Mouse (Mus musculus): Measurements from ENCODE around the gene Rfxank.

Rfxank gene

GRCm38 (mm10) chr8:70139026-70139857, at the start of gene Rfxank, which contains the start of the genes Borcs8 and Mef2b:
TSS of gene Rfxank (minus strand) at chr8:70139154.
TSS of gene Borcs8 (plus strand) at chr8:70139499.
TSS of gene Mef2b (plus strand) at chr8:70139711.
- DNase-seq: peak; percentile 100

- peak; percentile 93 for DNase-seq
These were observed 49.8 kb upstream of the Rfxank start for GRCm38 (mm10) chr8:70188707-70189106.

GRCm38 (mm10) chr8:70183194-70183593, 44.2 kb upstream of the Rfxank start:
- no peak for DNase-seq

DNA sequence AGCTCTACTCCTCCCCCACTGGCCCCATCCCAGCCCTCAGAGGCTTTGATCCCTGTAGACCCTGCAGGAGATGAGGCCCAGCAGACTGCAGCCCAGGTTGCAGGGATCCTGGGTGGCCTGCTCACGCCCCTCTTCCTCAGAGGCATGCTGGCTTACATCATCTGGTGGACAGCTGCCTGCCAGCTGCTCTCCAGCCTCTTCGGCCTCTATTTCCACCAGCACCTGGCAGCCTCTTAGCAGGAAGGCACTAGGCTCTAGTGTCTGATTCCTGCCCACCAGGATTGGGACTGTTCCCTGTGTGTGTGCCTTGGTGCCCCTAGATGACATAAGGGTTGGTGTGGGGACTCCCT, 42.9 kb upstream of the Rfxank start:
- no peak for DNase-seq

GRCm38 (mm10) chr8:70181212-70181902, 42.4 kb upstream of the Rfxank start:
- peak; percentile 90 for DNase-seq

GRCm38 (mm10) chr8:70179082-70179481, 40.1 kb upstream of the Rfxank start:
- no peak for DNase-seq

- DNase-seq: no peak
These were observed 39.3 kb upstream of the Rfxank start for GRCm38 (mm10) chr8:70178231-70178630.

GRCm38 (mm10) chr8:70174079-70174478, 35.1 kb upstream of the Rfxank start:
- DNase-seq: peak; percentile 91

DNA sequence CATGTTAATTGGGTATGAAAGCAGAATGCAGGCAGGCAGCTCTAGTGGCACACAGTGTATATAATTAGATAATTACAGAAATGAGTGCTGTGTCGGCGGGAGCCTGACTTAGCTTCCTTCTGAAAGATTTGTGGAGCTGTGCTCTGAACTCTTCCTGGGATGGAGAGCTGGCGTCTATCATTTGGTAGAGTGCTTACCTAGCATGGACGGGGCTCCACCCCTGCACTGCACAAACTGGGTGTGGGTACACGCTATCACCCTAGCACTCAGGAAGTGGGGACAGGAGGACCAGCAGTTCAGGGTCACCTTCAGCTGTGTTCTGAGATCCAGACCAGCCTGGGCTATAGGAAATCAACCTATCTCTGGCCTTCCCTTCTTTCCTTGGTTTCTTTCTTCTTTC, 34.4 kb upstream of the Rfxank start:
- DNase-seq: no peak

GRCm38 (mm10) chr8:70172043-70172681, 33.2 kb upstream of the Rfxank start, which contains the start of gene Tmem161a:
TSS of gene Tmem161a (plus strand) at chr8:70172356.
- DNase-seq: peak; percentile 100

DNA sequence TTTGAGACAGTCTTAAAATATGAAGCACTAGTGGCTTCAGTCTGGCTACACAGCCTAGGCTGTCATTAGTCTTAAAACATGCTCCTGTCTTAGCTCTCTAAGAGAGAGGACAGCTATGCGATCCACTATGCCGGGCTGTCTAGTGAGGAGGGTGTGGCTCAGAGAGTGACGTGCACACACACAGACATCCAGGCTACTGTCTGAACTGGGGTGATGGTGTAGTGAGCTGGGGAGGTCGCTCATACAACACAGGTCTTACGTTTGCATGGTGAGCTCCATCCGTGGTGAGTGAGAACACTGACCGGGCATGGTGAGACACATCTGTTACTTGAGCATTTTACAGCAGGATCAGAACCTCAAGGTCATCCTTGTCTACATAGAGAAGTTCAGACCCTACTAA, 32.3 kb upstream of the Rfxank start:
- DNase-seq: peak; percentile 85

DNA sequence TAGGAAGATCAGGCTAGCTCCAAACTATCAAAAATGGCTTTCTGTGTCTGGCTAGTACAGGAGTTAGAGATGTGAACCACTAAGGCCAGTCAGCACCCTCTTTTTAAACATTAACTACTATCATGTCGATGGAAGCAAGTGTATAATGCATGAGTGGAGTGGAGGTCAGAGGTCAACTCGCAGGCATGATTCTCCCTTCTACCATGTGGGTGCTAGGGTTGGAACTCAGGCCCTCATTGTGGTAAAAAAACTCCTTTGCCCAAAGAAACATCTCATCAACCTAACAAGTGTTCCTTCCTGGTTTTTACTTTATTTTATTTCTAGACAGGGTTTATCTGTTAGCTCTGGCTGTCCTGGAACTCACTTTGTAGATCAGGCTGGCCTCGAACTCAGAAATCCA, 31.8 kb upstream of the Rfxank start:
- DNase-seq: no peak

DNA sequence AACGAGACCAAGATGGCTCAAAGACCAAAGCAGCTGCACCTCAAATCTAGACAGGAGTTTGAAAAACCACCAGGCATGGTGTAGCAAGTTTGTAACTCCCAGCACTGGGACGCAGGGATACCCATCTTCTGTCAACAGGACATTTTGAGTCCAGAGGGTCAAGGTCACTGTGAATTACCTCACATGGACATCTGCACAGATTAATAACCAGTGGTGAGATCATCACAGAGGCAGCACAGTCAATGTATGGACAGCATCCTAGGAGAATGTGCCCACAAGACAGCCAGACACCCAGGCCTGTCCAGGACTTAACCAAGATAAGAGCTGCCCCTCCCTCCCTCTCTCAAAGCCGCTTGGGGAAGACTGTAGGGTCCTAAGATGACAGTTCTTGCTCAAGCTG, 31.2 kb upstream of the Rfxank start:
- no peak for DNase-seq

DNA sequence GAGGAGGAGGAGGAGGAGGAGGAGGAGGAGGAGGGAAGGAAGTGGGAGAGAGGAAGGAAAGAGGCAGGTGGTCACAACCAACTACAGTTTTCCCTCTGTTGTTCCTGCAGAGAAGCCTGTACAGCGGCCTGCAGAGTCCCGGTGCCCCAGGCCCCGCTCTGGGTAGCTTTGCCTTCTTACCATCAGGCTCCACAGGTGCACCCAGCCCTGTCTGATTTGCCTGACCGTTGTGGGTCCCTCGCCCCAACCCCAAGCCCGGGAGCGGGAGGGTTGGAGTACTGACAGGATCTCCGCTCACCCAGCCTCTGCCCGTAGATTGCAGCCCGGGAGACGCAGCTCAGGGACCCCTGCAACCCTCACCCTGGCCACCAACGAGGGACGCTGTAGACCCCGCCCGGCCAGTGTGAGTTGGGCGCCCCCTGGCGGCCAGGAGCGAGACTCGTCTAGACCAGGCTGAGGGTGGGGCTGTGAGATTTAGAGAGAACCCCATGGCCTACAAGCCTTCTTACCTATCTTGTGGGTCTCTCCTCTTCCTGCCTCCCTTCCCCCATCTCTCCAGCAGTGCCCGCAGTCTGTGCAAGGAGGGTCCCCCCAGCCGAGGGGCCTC, 27.7 kb upstream of the Rfxank start:
- DNase-seq: peak; percentile 95

DNA sequence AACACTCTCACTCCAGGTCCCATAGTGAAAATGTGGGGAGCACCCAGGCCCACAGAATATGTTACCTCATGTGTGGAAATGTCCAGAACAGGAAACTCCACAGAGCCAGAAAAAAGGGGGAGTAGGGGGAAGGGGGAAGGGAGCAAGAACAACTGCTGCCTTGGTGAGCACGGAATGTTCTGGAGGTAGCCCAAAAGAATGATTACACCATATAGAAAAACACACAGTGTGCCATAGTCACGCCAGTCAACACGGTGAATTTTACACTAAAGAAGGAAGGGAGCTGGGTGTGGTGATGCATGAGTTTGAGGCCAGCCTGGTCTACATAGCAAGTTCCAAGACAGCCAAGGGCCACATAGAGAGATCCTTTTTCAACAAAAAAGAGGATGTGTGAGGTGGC, 24.4 kb upstream of the Rfxank start:
- no peak for DNase-seq

- no peak for DNase-seq
These were observed 21.1 kb upstream of the Rfxank start for GRCm38 (mm10) chr8:70160015-70160414.

DNA sequence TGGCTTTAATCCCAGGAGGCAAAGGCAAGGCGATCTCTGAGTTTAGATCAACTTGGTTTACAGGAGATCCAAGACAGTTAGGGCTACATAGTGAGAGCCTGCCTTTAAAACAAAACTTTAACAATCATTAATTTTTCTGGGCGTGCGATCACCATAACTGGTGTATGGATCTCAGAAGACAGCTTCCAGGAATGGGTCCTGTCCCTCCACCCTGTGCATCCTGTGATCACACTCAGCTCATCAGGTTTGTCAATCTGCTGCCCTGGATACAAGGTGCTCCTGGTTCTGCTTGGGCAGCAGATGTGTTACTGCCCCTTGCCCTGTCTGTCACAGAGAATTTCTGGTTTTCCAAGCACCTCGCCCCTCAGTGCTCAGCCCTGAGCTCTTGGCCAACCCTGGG, 20.3 kb upstream of the Rfxank start:
- no peak for DNase-seq

DNA sequence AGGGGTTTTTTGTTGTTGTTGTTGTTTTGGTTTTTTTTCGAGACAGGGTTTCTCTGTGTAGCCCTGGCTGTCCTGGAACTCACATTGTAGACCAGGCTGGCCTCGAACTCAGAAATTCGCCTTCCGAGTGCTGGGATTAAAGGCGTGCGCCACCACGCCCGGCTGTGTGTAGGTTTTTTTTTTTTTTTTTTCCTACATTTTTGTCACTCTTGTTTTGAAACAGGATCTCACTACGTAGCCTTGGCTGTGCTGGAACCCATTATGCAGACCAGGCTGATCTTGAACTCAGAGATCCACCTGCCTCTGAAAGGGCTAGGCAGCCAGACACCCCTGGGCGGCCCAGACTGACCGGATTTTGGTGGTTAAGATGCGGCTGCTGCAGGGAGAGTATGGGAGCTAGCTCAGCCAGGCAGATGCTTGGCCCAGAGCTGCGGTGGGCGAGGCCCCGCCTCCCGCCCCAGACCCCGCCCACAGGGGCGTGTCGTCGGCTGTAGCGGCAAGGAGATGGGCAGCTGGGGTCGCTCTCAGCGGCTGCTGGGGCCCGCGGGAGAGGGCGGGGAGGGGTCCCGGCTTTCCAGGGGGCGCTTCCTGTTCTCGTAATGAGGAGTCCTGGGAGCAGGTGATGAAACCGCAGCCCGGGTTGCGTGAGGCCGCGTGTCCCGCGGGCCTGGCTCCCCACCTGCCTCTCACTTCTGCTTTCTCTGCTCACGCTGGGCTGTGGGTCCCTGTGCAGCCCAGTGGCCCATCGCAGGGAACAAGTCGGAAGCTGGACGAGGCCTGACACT, 19.3 kb upstream of the Rfxank start:
- DNase-seq: peak; percentile 94

DNA sequence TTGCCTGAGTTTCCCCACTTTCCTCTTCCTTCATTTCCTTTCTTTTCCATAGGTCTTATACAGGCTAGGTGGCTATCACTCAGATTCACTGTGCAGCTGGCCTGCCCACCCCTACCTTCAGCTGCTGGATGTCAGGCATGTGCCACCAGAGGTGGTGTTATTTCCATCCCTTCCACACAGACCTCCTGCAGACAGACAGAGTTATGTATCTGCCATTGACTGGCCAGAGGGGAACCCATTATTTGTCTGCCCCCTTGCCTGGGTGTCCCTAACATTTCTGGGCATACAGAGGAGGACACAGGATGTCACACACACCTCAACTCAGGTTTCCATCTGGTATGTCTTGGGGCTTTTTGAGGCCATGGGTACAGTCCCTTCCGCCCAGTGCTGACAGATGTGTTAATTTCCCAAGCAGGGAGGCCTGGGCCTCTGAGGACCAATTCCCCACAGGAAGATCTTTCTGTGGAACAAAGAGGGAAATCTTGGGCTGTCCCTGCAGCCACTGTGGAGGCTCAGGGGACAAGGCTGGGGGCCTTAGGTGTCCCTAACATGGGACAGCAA, 18.4 kb upstream of the Rfxank start:
- peak; percentile 86 for DNase-seq

DNA sequence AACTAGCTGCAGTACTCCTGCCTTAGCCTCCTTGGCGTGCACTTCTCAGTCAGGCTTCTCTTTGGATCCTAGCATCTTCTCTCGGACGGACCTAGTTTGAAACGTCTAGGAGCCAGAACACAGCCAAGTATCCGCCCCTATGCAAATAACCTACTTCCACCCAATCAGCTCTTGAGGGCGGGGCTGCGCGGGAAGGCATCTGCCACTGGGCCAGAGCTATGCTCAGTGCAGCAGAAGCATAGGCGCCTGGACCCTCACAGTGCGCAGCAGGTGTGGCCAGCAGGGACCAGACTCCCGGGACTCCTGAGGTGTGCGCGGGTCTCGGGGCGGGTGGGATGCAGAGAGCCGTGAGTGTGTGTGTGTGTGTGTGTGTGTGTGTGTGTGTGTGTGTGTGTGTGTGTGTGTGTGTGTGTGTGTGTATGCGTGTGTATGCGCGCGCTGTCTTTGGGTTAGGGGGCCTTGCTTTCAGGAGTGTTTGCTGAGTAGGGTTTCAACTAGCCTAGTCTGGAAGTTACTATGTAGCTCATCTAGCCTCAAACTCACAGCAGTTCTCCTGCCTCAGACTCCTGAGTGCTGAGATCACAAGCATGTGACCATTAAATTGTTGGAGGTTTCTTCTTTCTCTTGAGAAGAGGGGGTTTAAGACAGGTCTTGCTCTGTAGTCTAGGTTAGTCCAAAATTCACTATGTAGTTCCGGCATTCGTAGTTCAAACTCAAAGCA, 13.7 kb upstream of the Rfxank start:
- peak; percentile 96 for DNase-seq

GRCm38 (mm10) chr8:70150158-70150557, 11.2 kb upstream of the Rfxank start:
- no peak for DNase-seq

Measured in heart, adult 11 months (tissue).